Mouse (Mus musculus) mesoderm, embryonic 11.5 days (tissue): Measurements from ENCODE around the gene Tmem230.

ENCODE experiments used
- DNase-seq: peaks from one replicate; pipeline ENCODE4 v3.0.0-alpha.2; 2012; ENCODE audit warnings: low read depth, low spot score

Gene Tmem230

GRCm38 (mm10) chr2:132232413-132232945, 15.1 kb downstream of the Tmem230 start:
- DNase-seq, result no peak

GRCm38 (mm10) chr2:132224359-132224758, 23.2 kb downstream of the Tmem230 start:
- DNase-seq, result no peak

- DNase-seq, result no peak
Measured at GRCm38 (mm10) chr2:132221611-132222073, 26.0 kb downstream of the Tmem230 start.

- no peak for DNase-seq
Measured at GRCm38 (mm10) chr2:132211995-132212656, 35.5 kb downstream of the Tmem230 start.

GRCm38 (mm10) chr2:132210806-132211312, 36.7 kb downstream of the Tmem230 start:
- no peak for DNase-seq

- DNase-seq, result no peak
Measured at GRCm38 (mm10) chr2:132208246-132208881, 39.2 kb downstream of the Tmem230 start.

- DNase-seq, result no peak
Measured at GRCm38 (mm10) chr2:132206316-132206881, 41.2 kb downstream of the Tmem230 start.

GRCm38 (mm10) chr2:132205549-132205948, 42.1 kb downstream of the Tmem230 start:
- DNase-seq, result no peak

- no peak for DNase-seq
Measured at GRCm38 (mm10) chr2:132203773-132204172, 43.8 kb downstream of the Tmem230 start.

- DNase-seq, result no peak
Measured at GRCm38 (mm10) chr2:132203186-132203585, 44.4 kb downstream of the Tmem230 start.

GRCm38 (mm10) chr2:132198017-132198933, 49.3 kb downstream of the Tmem230 start:
- peak; percentile 24 for DNase-seq

GRCm38 (mm10) chr2:132195602-132196001, 52.0 kb downstream of the Tmem230 start:
- no peak for DNase-seq

- no peak for DNase-seq
Measured at GRCm38 (mm10) chr2:132190602-132191161, 56.9 kb downstream of the Tmem230 start.
